Mouse (Mus musculus) heart, postnatal 14 days (tissue): ENCODE results near the gene Ficd. TPM values are rescaled to one million over a fixed set of nuclear protein-coding genes. Genes with fewer than 3 reads are reported as not detected.
A peak's percentile ranks its signal among the peaks of the same experiment; 100 is the strongest.

Experiments used
- DNase-seq, 2 experiments: peaks; one replicate each; pipeline ENCODE4 v3.0.0; 2021 to 2022
- intact Hi-C: fragments of 180-260 bp; cut with DNase I; formaldehyde crosslinking; loops from one replicate; pipeline ENCODE4 v1.15.1; 2025
- long read RNA-seq, 2 experiments: library from polyadenylated mRNA; stranded (forward); transcript quantifications; one replicate each; pipeline ENCODE4 v2.0.0; 2021
- total RNA-seq, 2 experiments: library from RNA; stranded (reverse); gene quantifications; 2 replicates each; pipeline ENCODE4 v1.2.3; 2021

Gene Ficd
- 1 to 10 TPM; 4.7 to 5.7 TPM for total RNA-seq
- long read RNA-seq, experiment 1, transcript Ficd-201 (3 exons, 3,133 nt), result major isoform, 17 of 22 reads
- long read RNA-seq, experiment 1, partial matches to known transcripts, result 0 of 22 reads
- long read RNA-seq, experiment 1, other reads (novel, unspliced or antisense), result 5 of 22 reads
- long read RNA-seq, experiment 2, transcript Ficd-201 (3 exons, 3,133 nt), result major isoform, 15 of 19 reads
- long read RNA-seq, experiment 2, partial matches to known transcripts, result 1 of 19 reads
- long read RNA-seq, experiment 2, other reads (novel, unspliced or antisense), result 3 of 19 reads

DNA sequence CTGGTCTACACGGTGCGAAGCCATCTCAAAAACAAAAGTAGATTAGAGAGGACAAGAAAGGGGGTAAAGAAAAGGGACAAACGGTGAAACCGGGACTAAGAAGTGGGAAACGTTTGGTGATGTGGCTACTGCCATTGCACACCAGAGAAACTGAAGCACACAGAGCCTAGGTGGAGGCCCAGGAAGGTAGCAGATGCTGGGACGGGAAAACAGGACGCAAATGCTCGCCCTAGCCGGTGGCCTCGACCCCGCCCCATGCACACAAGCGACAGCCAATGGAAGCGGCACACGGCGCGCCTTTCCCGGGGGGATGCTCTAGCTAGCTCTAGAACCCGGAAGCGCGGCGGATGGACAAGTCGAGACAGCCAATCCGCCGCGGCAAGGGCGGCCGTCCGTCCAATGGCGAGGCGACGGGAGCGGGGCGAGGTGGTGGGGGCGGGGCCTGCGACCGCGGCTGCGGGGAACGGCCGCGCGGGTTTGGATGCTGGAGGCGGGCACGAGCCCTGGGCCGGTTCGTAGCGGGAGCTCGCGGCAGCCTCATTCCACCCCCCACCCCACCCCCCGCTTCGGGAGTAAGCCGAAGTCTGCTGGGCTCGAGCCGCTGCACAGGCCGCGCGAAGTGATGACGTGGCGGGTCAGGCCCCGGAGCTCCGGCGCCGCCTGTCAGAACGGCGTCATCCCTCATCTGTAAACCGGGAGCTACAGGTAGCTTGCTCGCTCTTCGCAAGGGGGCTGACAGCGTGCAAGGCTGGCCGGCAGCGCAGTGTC, at the start of gene Ficd:
TSS of gene Ficd (plus strand) at position 459 of the 768 bp plus-strand sequence.
- intact Hi-C loops, result loop anchor here (2.0 kb wide), 1 partner anchor 33 kb away; no protein-coding TSS in a partner anchor
- DNase-seq, result peak; percentile 93 to 94

DNA sequence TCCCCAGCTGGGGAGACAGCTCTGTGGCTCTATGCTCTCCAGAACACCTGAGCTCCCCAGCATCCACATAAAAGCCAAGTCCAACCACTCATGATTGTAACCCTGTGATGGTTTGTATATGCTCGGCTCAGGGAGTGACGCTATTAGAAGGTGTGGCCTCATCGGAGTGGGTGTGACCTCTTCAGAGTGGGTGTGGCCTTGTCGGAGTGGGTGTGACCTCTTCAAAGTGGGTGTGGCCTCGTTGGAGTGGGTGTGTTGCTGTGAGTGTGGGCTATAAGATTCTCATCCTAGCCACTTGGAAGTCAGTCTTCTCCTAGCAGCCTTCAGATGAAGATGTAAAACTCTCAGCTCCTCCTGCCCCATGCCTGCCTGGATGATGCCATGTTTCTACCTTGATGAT, 48.1 kb upstream of the Ficd start:
- intact Hi-C loops, result no loop called here
- DNase-seq, result no peak

- intact Hi-C loops, result no loop called here
- DNase-seq, result no peak
Observed at GRCm38 (mm10) chr5:113690069-113690548, 45.5 kb upstream of the Ficd start.

DNA sequence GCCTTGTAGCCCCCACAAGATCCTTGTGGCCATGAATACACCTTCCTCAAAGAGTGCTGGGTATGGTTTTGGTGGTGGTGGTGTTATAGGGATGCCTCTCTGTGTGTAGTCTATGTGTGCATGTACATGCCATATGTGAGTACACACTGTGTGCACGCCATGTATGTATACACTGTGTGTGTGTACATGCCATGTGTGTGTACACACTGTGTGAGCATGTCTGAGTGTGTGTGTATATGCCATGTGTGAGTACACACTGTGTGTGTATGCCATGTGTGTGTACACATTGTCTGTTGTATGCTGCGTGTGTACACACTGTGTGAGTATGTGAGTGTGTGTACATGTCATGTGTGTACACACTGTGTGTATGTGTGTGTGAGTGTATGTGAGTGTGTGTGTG, 44.7 kb upstream of the Ficd start:
- no peak for DNase-seq
- intact Hi-C loops, result no loop called here

DNA sequence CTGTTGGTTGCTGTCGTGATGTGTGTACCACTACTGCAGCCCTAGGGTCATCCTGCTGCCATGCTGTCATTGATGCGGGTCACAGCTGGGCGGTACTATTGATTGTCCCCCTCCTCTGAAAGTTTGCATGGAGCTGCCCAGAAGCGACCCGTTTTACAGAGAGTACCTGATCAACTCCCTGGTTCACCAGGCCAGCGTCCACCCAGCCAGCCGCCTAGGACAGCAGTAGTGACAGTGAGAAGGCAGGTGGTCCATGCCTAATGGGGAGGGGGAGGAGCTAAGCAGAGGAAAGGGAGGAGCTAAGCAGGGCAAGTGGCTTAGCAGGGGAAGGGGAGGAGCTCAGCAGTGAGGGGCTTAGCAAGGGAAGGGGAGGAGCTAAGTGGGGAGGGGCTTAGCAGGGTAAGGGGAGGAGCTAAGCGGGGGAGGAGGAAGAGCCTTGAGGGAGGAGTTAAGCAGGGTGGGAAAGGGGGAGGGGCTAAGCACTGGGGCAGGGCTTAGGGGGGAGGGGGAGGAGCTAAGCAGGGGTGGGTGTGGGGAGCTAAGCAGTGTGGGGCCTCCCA, 42.3 kb upstream of the Ficd start:
- intact Hi-C loops, result no loop called here
- no peak for DNase-seq

DNA sequence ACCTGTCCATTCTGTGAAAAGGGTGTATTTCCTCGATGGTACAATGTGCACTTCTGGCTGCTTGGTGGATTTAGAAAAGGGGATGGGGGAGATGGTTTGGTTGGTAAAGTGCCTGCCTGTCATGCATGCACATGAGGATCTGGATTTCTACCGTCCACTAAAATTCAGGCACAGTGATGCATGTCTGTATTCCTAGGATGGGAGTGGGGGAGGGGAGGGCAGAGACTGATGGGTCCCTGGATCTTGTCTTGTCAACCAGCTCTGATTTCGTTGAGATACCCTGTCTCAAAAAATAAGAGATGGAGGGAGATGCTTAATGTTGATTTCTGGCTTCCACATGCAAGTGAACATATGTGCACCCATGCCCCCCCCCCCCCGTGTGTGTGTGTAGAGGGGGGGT, 41.6 kb upstream of the Ficd start:
- intact Hi-C loops, result no loop called here
- DNase-seq, result no peak

DNA sequence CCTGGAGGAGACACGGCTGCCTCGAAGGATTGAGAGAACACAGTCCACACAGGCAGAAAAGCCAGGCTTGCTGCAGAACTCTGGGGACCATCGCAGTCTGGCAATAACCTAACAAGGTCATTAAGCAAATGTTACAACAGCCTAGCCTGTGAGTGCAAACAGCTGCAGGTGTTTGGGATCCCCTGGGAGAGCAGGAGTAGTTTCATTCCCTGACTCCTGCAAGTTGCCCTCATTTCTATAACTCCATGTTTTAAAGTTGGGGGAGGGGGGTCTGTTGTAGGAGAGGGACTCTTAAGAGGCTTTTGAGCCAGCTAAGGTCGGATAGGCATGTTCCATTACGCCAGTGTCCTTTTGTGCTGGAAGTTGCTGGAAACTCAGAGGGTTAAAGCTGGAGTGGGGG, 41.2 kb upstream of the Ficd start:
- DNase-seq, result no peak
- intact Hi-C loops, result no loop called here

DNA sequence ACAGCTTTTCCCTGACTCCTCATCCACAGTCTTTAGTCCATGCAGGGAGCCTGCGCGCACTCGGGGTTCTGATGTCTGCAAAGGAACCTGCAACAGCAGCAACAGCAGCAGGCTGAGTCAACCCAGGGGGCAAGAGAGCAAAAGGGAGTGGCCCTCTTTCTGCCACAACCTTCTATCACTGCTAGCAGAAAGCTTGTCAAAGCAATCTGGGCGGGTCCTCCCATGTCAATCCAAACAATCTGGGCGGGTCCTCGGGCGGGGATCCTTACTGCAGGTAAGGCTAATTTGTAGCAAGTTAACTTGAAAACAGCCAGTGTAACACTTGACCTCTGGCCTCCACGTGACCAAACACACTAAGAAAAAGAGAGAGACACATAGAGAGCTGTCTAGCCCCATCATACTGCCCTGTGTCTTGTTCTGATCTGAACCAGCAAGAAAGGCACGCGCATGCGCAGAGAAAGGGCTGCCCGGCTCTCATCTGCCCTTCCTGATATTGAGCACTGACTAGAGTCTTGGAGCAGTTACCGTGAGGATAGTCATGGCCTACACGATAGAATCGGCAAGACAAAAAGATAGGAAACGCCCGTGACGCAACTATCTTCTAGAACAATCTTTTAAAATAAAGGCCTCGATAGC, 35.1 kb upstream of the Ficd start:
- no peak for DNase-seq
- intact Hi-C loops, result loop anchor here (5.0 kb wide), 1 partner anchor 48 kb away; the partner anchor contains the start of gene Cmklr1

DNA sequence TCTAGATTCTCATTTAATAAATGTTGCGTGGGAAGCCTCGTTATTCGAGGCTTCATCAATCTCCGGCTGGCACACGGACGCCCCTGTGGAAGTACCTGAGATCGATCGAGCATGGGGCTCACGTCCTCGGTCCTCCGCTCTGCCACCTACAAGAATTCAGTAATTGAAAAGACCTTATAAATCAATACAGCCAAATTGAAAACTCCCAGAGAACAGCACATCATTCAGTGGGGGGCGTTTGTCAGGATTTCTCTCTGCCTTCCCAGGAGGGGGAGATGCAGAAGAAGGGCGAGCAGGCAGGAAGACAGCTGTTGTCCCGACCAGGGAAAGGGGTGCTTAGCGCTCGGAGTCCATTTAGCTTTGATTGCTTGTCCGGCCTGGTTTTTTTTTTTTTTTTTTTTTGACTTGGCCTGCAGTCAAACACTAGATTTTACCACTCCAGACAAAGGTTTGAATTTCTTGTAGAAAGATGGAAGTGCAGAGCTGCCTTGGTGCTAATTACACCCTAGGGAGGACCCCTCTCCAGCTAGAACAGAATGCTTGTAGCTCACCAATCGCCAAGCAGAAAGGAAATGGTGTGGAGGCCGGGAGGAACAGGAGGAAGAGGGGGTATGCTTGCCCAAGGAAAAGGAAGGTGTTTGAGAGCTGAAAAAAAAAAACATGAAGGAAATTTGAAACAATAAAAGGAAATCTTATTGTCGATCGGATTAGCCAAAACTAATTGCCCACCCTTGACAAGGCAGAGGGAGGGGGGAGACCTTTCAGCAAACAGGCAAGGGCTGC, 31.6 kb upstream of the Ficd start:
- intact Hi-C loops, result loop anchor here (5.0 kb wide), 1 partner anchor 52 kb away; the partner anchor contains the start of gene Cmklr1
- DNase-seq, result peak; percentile 13 to 22

- no peak for DNase-seq
- intact Hi-C loops, result no loop called here
Observed at GRCm38 (mm10) chr5:113712861-113713260, 22.7 kb upstream of the Ficd start.

- DNase-seq, result peak; percentile 23 to 44
- intact Hi-C loops, result no loop called here
Observed at GRCm38 (mm10) chr5:113716581-113717388, 18.8 kb upstream of the Ficd start.

- intact Hi-C loops, result no loop called here
- DNase-seq, result no peak
Observed at GRCm38 (mm10) chr5:113719221-113719661, 16.4 kb upstream of the Ficd start.

DNA sequence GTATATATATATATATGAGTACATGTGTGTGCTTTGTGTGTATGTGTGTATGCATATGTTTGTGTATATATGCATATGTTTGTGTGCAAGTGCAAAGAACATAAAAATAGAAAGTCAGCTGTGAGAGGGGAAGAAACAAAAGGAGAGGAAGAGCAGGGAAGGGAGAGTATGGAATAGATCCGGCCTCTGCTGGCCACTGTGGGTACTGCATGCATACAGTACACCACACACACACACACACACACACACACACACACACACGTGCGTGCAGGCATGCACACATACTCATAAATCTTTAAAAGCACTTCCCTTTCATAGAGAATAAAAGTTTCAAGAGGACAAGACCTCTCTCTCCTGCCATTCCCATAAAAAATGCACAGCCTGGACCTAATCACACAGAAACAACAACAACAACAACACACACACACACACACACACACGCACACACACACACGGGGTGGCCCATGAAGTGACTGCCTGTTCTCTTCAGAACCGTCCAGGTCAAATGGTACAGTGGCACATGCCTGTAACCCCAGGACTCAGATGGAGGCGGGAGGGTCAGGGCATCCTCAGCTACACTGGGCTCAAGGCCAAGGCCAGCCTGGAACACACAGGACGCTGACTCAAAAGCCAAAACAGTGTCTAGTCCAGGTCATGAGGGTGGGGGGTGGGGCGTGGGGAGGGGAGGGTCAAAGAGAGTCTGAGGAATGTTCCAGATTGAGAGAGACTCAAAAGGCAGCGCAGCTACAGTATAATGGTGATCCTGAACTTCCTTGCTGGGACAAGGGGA, 13.2 kb upstream of the Ficd start:
- no peak for DNase-seq

GRCm38 (mm10) chr5:113723567-113724237, 11.9 kb upstream of the Ficd start:
- no peak for DNase-seq
- intact Hi-C loops, result loop anchor here (1.0 to 5.0 kb wide), 4 partner anchors 71 to 357 kb away; partner anchors contain the start of gene Cmklr1

More for the DNA sequence above, 13.2 kb upstream of the Ficd start:
- intact Hi-C loops, result loop anchor here (5.0 kb wide), 2 partner anchors 70 to 135 kb away; partner anchors contain the start of gene Cmklr1

GRCm38 (mm10) chr5:113724446-113724845, 11.2 kb upstream of the Ficd start, which contains the start of gene 1700069L16Rik:
Gene 1700069L16Rik, minus strand, starts transcription at chr5:113724772.
- intact Hi-C loops, result loop anchor here (1.0 to 5.0 kb wide), 4 partner anchors 72 to 358 kb away; partner anchors contain the start of gene Cmklr1
- peak; percentile 82 to 90 for DNase-seq

DNA sequence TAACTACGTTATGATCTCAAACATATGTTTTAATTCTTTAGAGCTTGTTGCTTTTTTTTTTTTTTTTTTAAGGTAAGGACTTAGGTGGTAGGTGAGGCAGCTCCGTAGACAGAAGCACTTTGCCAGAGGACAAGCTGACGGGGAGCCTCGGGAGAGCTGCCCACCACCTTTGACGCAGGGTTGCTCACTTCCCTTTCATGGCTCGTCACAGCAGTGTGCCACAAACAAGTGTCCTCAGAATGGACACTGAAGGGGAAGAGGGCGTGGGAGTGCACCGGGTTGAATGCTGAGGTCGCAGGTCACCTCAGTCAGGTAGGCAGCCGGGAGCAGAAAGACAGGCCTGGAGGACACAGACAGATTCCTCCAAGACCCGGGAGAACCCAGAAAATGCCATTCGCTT, 10.2 kb upstream of the Ficd start:
- intact Hi-C loops, result no loop called here
- DNase-seq, result no peak

GRCm38 (mm10) chr5:113726618-113727017, 9.0 kb upstream of the Ficd start:
- intact Hi-C loops, result no loop called here
- DNase-seq, result no peak
